ENCODE assay signal across 21 mouse cellular contexts in genomic region chr14:8610108-8610507, GRCm38 (mm10).
"Had no signal": no experiment of that assay in that cellular context is flagged by ENCODE, and none has a peak within 500 bp of the region (broad histone marks: within the 10 kb centered on the region; RNA-seq: fewer than 3 reads in every experiment).

No protein-coding gene starts in this region.

- DNase-seq: kidney, adult 2 months; kidney, postnatal 10 days; kidney, postnatal 36 days; left cerebral cortex, postnatal 4 days; liver, postnatal 0 days; lung, embryonic 14.5 days; lung, postnatal 10 days; lung, postnatal 36 days; midbrain, embryonic 14.5 days; right cerebral cortex, adult 18-20 months; right cerebral cortex, postnatal 14 days; right cerebral cortex, postnatal 4 days; thymus, postnatal 36 days had no signal

- H3K4me3 ChIP-seq: limb, embryonic 12.5 days; limb, embryonic 15.5 days; megakaryocyte, embryonic 14.5 days; midbrain, embryonic 10.5 days; neural tube, embryonic 12.5 days; neural tube, embryonic 15.5 days had no signal

- H3K9ac ChIP-seq: limb, embryonic 12.5 days; limb, embryonic 15.5 days; liver, embryonic 14.5 days; liver, postnatal 0 days; lung, embryonic 14.5 days; neural tube, embryonic 12.5 days; neural tube, embryonic 15.5 days had no signal

- H3K27ac ChIP-seq: limb, embryonic 12.5 days; limb, embryonic 15.5 days; liver, embryonic 14.5 days; midbrain, embryonic 10.5 days; neural tube, embryonic 12.5 days; neural tube, embryonic 15.5 days had no signal

- H3K9me3 ChIP-seq: limb, embryonic 12.5 days; limb, embryonic 15.5 days; megakaryocyte, embryonic 14.5 days; midbrain, embryonic 10.5 days; neural tube, embryonic 12.5 days; neural tube, embryonic 15.5 days had no signal

- H3K27me3 ChIP-seq: limb, embryonic 12.5 days; limb, embryonic 15.5 days; megakaryocyte, embryonic 14.5 days; neural tube, embryonic 12.5 days; neural tube, embryonic 15.5 days had no signal

- ATAC-seq: liver, postnatal 0 days had no signal

- H3K4me2 ChIP-seq: limb, embryonic 12.5 days; limb, embryonic 15.5 days; liver, embryonic 11.5 days; lung, embryonic 14.5 days; neural tube, embryonic 12.5 days; neural tube, embryonic 15.5 days had no signal

- H3K36me3 ChIP-seq: limb, embryonic 12.5 days; limb, embryonic 15.5 days; midbrain, embryonic 10.5 days; neural tube, embryonic 12.5 days; neural tube, embryonic 15.5 days had no signal

- H3K4me1 ChIP-seq: limb, embryonic 12.5 days; limb, embryonic 15.5 days; megakaryocyte, embryonic 14.5 days had no signal
